Mouse (Mus musculus) lung, embryonic 15.5 days (tissue): ENCODE results near the gene Crtc3. TPM values are rescaled to one million over a fixed set of nuclear protein-coding genes. Genes with fewer than 3 reads are reported as not detected.

Experiments used
- ATAC-seq: fragments of 200-750 bp; cut with Nextera tagmentation; 2 replicates; pipeline ENCODE4 v1.8.0; 2017; ENCODE audit warnings: moderate number of reproducible peaks, borderline replicate concordance; ENCODE audit not compliant: low FRiP score, low TSS enrichment; ENCODE audit errors: extremely low read depth
- H3K27ac ChIP-seq: fragments of 300-500 bp; sonication (generic); 2 replicates; pipeline ENCODE4 v1.5.1; 2015; ENCODE audit warnings: moderate library complexity, mild to moderate bottlenecking, inconsistent platforms
- H3K27me3 ChIP-seq: fragments of 300-500 bp; sonication (generic); 2 replicates; pipeline ENCODE4 v1.6.1; 2015; ENCODE audit warnings: inconsistent platforms
- H3K36me3 ChIP-seq: fragments of 300-500 bp; sonication (generic); 2 replicates; pipeline ENCODE4 v1.6.1; 2015; ENCODE audit warnings: inconsistent platforms
- H3K4me1 ChIP-seq: fragments of 300-500 bp; sonication (generic); 2 replicates; pipeline ENCODE4 v1.6.1; 2015; ENCODE audit warnings: inconsistent platforms
- H3K4me2 ChIP-seq: fragments of 300-500 bp; sonication (generic); 2 replicates; pipeline ENCODE4 v1.6.1; 2015; ENCODE audit warnings: inconsistent platforms, mild to moderate bottlenecking, moderate library complexity
- H3K4me3 ChIP-seq: fragments of 300-500 bp; sonication (generic); 2 replicates; pipeline ENCODE4 v1.5.1; 2015; ENCODE audit warnings: mild to moderate bottlenecking, inconsistent platforms
- H3K9ac ChIP-seq: fragments of 300-500 bp; sonication (generic); 2 replicates; pipeline ENCODE4 v1.6.1; 2015; ENCODE audit warnings: inconsistent platforms
- H3K9me3 ChIP-seq: fragments of 300-500 bp; sonication (generic); 2 replicates; pipeline ENCODE4 v1.6.1; 2016; ENCODE audit warnings: inconsistent platforms
- WGBS: fragments of 180-500 bp; shearing (Covaris S2); methylation state at CpG from one replicate; pipeline ENCODE4 v1.1.7; 2015; 5-methylcytosine and 5-hydroxymethylcytosine counted together
- polyA plus RNA-seq: library from polyadenylated mRNA; unstranded; fragments of >200 nt; fragmentation: Nextera tagmentation; extraction: Ambion mirVana; gene quantifications from 2 replicates; pipeline ENCODE4 v1.2.1, GENCODE M21; 2015

Crtc3 gene
- polyA plus RNA-seq, 1 experiment from 2014 or later, result 26.1 TPM

- H3K9ac ChIP-seq, result no peak overlapping the region
- H3K27me3 ChIP-seq, result no peaks in the 10 kb centered on the region
- no peak overlapping the region for H3K4me2 ChIP-seq
- H3K4me3 ChIP-seq, result no peak overlapping the region
- no peaks in the 10 kb centered on the region for H3K4me1 ChIP-seq
- 83% methylated on average over 8 of the region's 8 CpGs for WGBS
- no peak for ATAC-seq
- H3K9me3 ChIP-seq, result no peaks in the 10 kb centered on the region
- H3K27ac ChIP-seq, result no peak overlapping the region
- H3K36me3 ChIP-seq, result no peaks in the 10 kb centered on the region
Observed at GRCm38 (mm10) chr7:80567982-80568381, 120.7 kb downstream of the Crtc3 start.

- no peak overlapping the region for H3K27ac ChIP-seq
- H3K4me3 ChIP-seq, result no peak overlapping the region
- H3K36me3 ChIP-seq, result no peaks in the 10 kb centered on the region
- H3K4me1 ChIP-seq, result peaks cover 8% of the 10 kb centered on the region; the same call in 1 of the 2 replicates
- ATAC-seq, result no peak
- H3K4me2 ChIP-seq, result no peak overlapping the region
- H3K9ac ChIP-seq, result no peak overlapping the region
- no peaks in the 10 kb centered on the region for H3K27me3 ChIP-seq
- no peaks in the 10 kb centered on the region for H3K9me3 ChIP-seq
- 66% methylated on average over 5 of the region's 5 CpGs for WGBS
Observed at GRCm38 (mm10) chr7:80561931-80562330, 126.7 kb downstream of the Crtc3 start.

GRCm38 (mm10) chr7:80561271-80561670 lies 127.4 kb downstream of the Crtc3 start:
- 68% methylated on average over 9 of the region's 9 CpGs for WGBS
- H3K9me3 ChIP-seq, result no peaks in the 10 kb centered on the region
- no peak overlapping the region for H3K27ac ChIP-seq
- H3K4me1 ChIP-seq, result peaks cover 11% of the 10 kb centered on the region
- H3K4me3 ChIP-seq, result no peak overlapping the region
- no peaks in the 10 kb centered on the region for H3K36me3 ChIP-seq
- H3K4me2 ChIP-seq, result no peak overlapping the region
- H3K9ac ChIP-seq, result no peak overlapping the region
- H3K27me3 ChIP-seq, result no peaks in the 10 kb centered on the region
- no peak for ATAC-seq

GRCm38 (mm10) chr7:80558572-80558971 lies 130.1 kb downstream of the Crtc3 start:
- peaks cover 37% of the 10 kb centered on the region for H3K4me1 ChIP-seq
- H3K9ac ChIP-seq, result no peak overlapping the region
- H3K36me3 ChIP-seq, result no peaks in the 10 kb centered on the region
- no peaks in the 10 kb centered on the region for H3K27me3 ChIP-seq
- no peaks in the 10 kb centered on the region for H3K9me3 ChIP-seq
- H3K4me2 ChIP-seq, result no peak overlapping the region
- WGBS, result 44% methylated on average over 5 of the region's 5 CpGs
- H3K27ac ChIP-seq, result peak overlapping the region; percentile 41; the same call in 1 of the 2 replicates
- ATAC-seq, result 0 out of 2 replicates have a peak, but pooled peaks have one; percentile 15
- H3K4me3 ChIP-seq, result no peak overlapping the region

- Histone ChIP-seq H3K9me3 (no peaks in the 10 kb centered on the region), H3K36me3 (no peaks in the 10 kb centered on the region), H3K27ac (no peak overlapping the region; the same call in 1 of the 2 replicates), H3K4me1 (peaks cover 37% of the 10 kb centered on the region), H3K9ac (no peak overlapping the region), H3K27me3 (no peaks in the 10 kb centered on the region), H3K4me2 (no peak overlapping the region), H3K4me3 (no peak overlapping the region)
- WGBS, result 52% methylated on average over 8 of the region's 8 CpGs
- no peak for ATAC-seq
Observed at GRCm38 (mm10) chr7:80558101-80558500, 130.6 kb downstream of the Crtc3 start.

GRCm38 (mm10) chr7:80557161-80557560 lies 131.5 kb downstream of the Crtc3 start:
- WGBS, result 78% methylated on average over 4 of the region's 4 CpGs
- H3K4me3 ChIP-seq, result no peak overlapping the region
- no peak overlapping the region for H3K27ac ChIP-seq
- no peaks in the 10 kb centered on the region for H3K36me3 ChIP-seq
- H3K4me1 ChIP-seq, result peaks cover 37% of the 10 kb centered on the region
- H3K9me3 ChIP-seq, result no peaks in the 10 kb centered on the region
- no peak overlapping the region for H3K4me2 ChIP-seq
- no peak overlapping the region for H3K9ac ChIP-seq
- no peak for ATAC-seq
- H3K27me3 ChIP-seq, result no peaks in the 10 kb centered on the region

- Histone ChIP-seq H3K4me1 (peaks cover 37% of the 10 kb centered on the region), H3K9ac (no peak overlapping the region), H3K36me3 (no peaks in the 10 kb centered on the region), H3K27me3 (no peaks in the 10 kb centered on the region), H3K9me3 (no peaks in the 10 kb centered on the region), H3K4me3 (no peak overlapping the region), H3K4me2 (no peak overlapping the region), H3K27ac (no peak overlapping the region)
- ATAC-seq, result no peak
- WGBS, result 68% methylated on average over 3 of the region's 3 CpGs
Observed at GRCm38 (mm10) chr7:80556166-80556565, 132.5 kb downstream of the Crtc3 start.

- H3K27ac ChIP-seq, result peak overlapping the region; percentile 95
- no peak overlapping the region for H3K9ac ChIP-seq
- peaks cover 37% of the 10 kb centered on the region for H3K4me1 ChIP-seq
- 68% methylated on average over 3 of the region's 3 CpGs for WGBS
- H3K36me3 ChIP-seq, result no peaks in the 10 kb centered on the region
- H3K9me3 ChIP-seq, result no peaks in the 10 kb centered on the region
- H3K4me3 ChIP-seq, result no peak overlapping the region
- H3K4me2 ChIP-seq, result no peak overlapping the region
- ATAC-seq, result no peak
- H3K27me3 ChIP-seq, result no peaks in the 10 kb centered on the region
Observed at GRCm38 (mm10) chr7:80555146-80555545, 133.5 kb downstream of the Crtc3 start.

- peaks cover 37% of the 10 kb centered on the region for H3K4me1 ChIP-seq
- 34% methylated on average over 22 of the region's 22 CpGs for WGBS
- no peak overlapping the region for H3K4me3 ChIP-seq
- no peaks in the 10 kb centered on the region for H3K36me3 ChIP-seq
- peak overlapping the region; percentile 95 for H3K27ac ChIP-seq
- no peaks in the 10 kb centered on the region for H3K27me3 ChIP-seq
- no peaks in the 10 kb centered on the region for H3K9me3 ChIP-seq
- H3K4me2 ChIP-seq, result peak overlapping the region; percentile 25; the same call in 1 of the 2 replicates
- peak; percentile 96 for ATAC-seq
- no peak overlapping the region for H3K9ac ChIP-seq
Observed at GRCm38 (mm10) chr7:80554180-80555021, 134.3 kb downstream of the Crtc3 start.

- Histone ChIP-seq H3K27me3 (no peaks in the 10 kb centered on the region), H3K9ac (no peak overlapping the region), H3K36me3 (no peaks in the 10 kb centered on the region), H3K27ac (no peak overlapping the region), H3K4me3 (no peak overlapping the region), H3K4me1 (peaks cover under 1% of the 10 kb centered on the region; the same call in 1 of the 2 replicates), H3K4me2 (no peak overlapping the region), H3K9me3 (no peaks in the 10 kb centered on the region)
- ATAC-seq, result no peak
- WGBS, result 76% methylated on average over 7 of the region's 7 CpGs
Observed at GRCm38 (mm10) chr7:80548513-80549260, 140.0 kb downstream of the Crtc3 start.

- no peak overlapping the region for H3K4me3 ChIP-seq
- 65% methylated on average over 7 of the region's 7 CpGs for WGBS
- H3K4me1 ChIP-seq, result no peaks in the 10 kb centered on the region
- no peaks in the 10 kb centered on the region for H3K27me3 ChIP-seq
- H3K4me2 ChIP-seq, result no peak overlapping the region
- no peak overlapping the region for H3K27ac ChIP-seq
- H3K36me3 ChIP-seq, result no peaks in the 10 kb centered on the region
- no peak for ATAC-seq
- H3K9ac ChIP-seq, result no peak overlapping the region
- no peaks in the 10 kb centered on the region for H3K9me3 ChIP-seq
Observed at GRCm38 (mm10) chr7:80542139-80542831, 146.4 kb downstream of the Crtc3 start.
